Mouse (Mus musculus): Measurements from ENCODE around the gene Olfr1000. TPM values are rescaled to one million over a fixed set of nuclear protein-coding genes. Genes with fewer than 3 reads are reported as not detected.
"Not testable (repeated sequence)": the region's sequence is repeated elsewhere in the genome, so short reads cannot be mapped to it uniquely, and the experiment has no call there.

Olfr1000 gene
- not detected in 2 replicates for polyA plus RNA-seq (2014; fragmentation: Nextera tagmentation; extraction: Ambion mirVana)

DNA sequence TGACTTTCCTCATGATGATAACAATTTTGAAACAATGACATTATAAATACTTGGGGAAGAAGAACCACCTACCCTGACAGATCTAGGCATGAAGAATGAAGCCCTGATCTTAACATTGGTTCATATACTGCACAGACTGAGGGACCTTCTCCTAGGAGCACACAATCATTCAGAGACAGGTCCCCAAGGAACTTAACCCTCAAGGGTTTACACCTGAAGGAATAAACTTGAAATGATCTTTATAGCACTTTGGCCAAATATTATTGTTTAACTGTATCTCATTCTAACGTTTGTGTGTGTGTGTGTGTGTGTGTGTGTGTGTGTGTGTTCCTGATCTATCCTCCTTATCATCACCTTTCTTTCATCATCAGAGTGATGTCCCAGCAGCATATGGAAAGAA lies at the start of gene Olfr1000:
Olfr1000 (minus strand) TSS at position 101 of the 400 bp plus-strand sequence.
- no peak within 1 kb of the TSS for H3K4me2 ChIP-seq (ENCODE audit: low read depth, low read length, severe bottlenecking)
- no peaks in the 10 kb centered on the region for H3K4me1 ChIP-seq (replicated peaks; ENCODE audit: control insufficient read depth, insufficient read depth, low read length)
- no peaks in the 10 kb centered on the region for H3K9me3 ChIP-seq (ENCODE audit: control insufficient read depth, low read length)
- DNase-seq (ENCODE audit: low spot score) (no peak), ATAC-seq (replicated peaks; ENCODE audit: low FRiP score) (no peak)
- H3K4me3 ChIP-seq (ENCODE audit: low read depth, low read length), result no peak within 1 kb of the TSS
- no peak within 1 kb of the TSS for H3K27ac ChIP-seq (ENCODE audit: low read depth, low read length)
- no peaks in the 10 kb centered on the region for H3K27me3 ChIP-seq (ENCODE audit: control insufficient read depth, insufficient read depth, low read length)
- 73% methylated on average over 1 of the region's 1 CpGs for WGBS
- H3K9ac ChIP-seq (ENCODE audit: low read length), result no peak within 1 kb of the TSS
- no peaks in the 10 kb centered on the region for H3K36me3 ChIP-seq (ENCODE audit: control insufficient read depth, insufficient read depth, low read length)

DNA sequence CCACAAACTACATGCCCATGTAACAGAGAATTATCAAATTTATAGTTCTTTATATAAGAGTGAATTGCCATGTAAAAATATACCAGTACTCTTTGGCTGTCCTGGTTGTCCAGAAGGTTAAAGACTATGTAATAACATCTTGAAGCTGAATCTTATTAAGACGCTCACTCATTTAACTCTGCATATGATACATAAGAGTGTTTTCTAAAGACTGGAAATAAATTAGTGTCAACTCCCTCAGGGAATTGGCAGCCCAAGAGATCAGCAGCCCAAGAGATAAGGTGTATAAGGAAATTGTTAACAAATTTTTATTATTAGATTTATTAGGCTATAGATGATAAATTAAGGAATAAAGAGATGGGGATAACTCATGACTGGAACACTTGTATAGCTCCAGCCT lies 38.9 kb upstream of the Olfr1000 start, which contains the start of gene Olfr1002:
Olfr1002 (minus strand) TSS at position 101 of the 400 bp plus-strand sequence.
- Histone ChIP-seq H3K4me3 (ENCODE audit: low read depth, low read length) (no peak within 1 kb of the TSS), H3K27ac (ENCODE audit: low read depth, low read length) (no peak within 1 kb of the TSS), H3K36me3 (ENCODE audit: control insufficient read depth, insufficient read depth, low read length) (no peaks in the 10 kb centered on the region), H3K4me1 (replicated peaks; ENCODE audit: control insufficient read depth, insufficient read depth, low read length) (no peaks in the 10 kb centered on the region), H3K4me2 (ENCODE audit: low read depth, low read length, severe bottlenecking) (no peak within 1 kb of the TSS), H3K27me3 (ENCODE audit: control insufficient read depth, insufficient read depth, low read length) (no peaks in the 10 kb centered on the region), H3K9ac (ENCODE audit: low read length) (no peak within 1 kb of the TSS), H3K9me3 (ENCODE audit: control insufficient read depth, low read length) (no peaks in the 10 kb centered on the region)
- no peak for DNase-seq (ENCODE audit: low spot score)
- ATAC-seq (replicated peaks; ENCODE audit: low FRiP score), result no peak
- WGBS, result 80% methylated on average over 1 of the region's 1 CpGs

DNA sequence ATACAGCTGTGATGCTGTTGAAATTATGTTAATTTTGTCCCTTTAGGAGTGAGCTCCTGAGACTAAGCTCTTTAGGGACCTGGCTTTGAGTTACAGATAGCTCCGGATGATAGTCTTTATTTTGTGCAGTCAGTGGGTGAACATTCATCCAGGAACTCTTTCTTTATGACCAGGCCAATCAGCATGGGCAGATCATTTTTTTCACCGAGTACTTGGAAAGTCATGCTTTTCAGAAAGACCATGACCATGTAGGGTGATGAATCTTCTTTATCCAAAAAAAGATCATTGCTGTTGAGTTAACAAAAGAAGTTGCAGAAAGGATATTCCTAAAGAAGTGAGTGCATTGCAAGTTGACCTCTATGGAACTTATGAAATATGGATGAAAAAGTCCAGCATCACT lies 23.1 kb downstream of the Olfr1000 start, which contains the start of gene Olfr998:
Olfr998 (plus strand) TSS at position 301 of the 400 bp plus-strand sequence.
- not testable (repeated sequence) for H3K27ac ChIP-seq (ENCODE audit: low read depth, low read length); DNase-seq (ENCODE audit: low spot score); H3K36me3 ChIP-seq (ENCODE audit: control insufficient read depth, insufficient read depth, low read length); H3K9me3 ChIP-seq (ENCODE audit: control insufficient read depth, low read length); H3K4me1 ChIP-seq (replicated peaks; ENCODE audit: control insufficient read depth, insufficient read depth, low read length); H3K4me2 ChIP-seq (ENCODE audit: low read depth, low read length, severe bottlenecking); H3K27me3 ChIP-seq (ENCODE audit: control insufficient read depth, insufficient read depth, low read length); H3K4me3 ChIP-seq (ENCODE audit: low read depth, low read length); H3K9ac ChIP-seq (ENCODE audit: low read length); ATAC-seq (replicated peaks; ENCODE audit: low FRiP score)
- WGBS, result 88% methylated on average over 2 of the region's 2 CpGs

DNA sequence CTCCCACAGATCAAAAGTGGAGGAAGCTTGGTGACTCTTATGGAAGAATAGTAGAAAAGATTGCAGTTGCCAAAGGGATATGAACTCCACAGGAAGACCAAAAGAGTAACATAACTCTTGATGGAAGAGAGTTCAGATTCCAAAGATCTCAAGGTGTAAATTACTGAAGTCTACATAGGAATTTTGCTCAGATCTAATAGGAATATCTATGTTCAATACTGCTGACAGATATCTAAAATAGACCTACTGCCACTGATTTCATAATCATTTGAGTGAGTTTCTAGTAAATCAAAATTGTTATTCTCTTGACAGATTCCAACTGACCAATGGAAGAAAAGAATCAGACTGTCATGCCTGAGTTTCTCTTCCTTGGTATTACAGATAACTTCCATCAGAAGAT lies 32.8 kb downstream of the Olfr1000 start, which contains the start of gene Olfr996:
Olfr996 (plus strand) TSS at position 301 of the 400 bp plus-strand sequence.
- Histone ChIP-seq H3K27me3 (ENCODE audit: control insufficient read depth, insufficient read depth, low read length) (no peaks in the 10 kb centered on the region), H3K4me3 (ENCODE audit: low read depth, low read length) (no peak within 1 kb of the TSS), H3K4me1 (replicated peaks; ENCODE audit: control insufficient read depth, insufficient read depth, low read length) (no peaks in the 10 kb centered on the region), H3K27ac (ENCODE audit: low read depth, low read length) (no peak within 1 kb of the TSS), H3K4me2 (ENCODE audit: low read depth, low read length, severe bottlenecking) (no peak within 1 kb of the TSS), H3K9ac (ENCODE audit: low read length) (no peak within 1 kb of the TSS), H3K36me3 (ENCODE audit: control insufficient read depth, insufficient read depth, low read length) (no peaks in the 10 kb centered on the region), H3K9me3 (ENCODE audit: control insufficient read depth, low read length) (no peaks in the 10 kb centered on the region)
- DNase-seq (ENCODE audit: low spot score), result no peak
- ATAC-seq (replicated peaks; ENCODE audit: low FRiP score), result no peak

DNA sequence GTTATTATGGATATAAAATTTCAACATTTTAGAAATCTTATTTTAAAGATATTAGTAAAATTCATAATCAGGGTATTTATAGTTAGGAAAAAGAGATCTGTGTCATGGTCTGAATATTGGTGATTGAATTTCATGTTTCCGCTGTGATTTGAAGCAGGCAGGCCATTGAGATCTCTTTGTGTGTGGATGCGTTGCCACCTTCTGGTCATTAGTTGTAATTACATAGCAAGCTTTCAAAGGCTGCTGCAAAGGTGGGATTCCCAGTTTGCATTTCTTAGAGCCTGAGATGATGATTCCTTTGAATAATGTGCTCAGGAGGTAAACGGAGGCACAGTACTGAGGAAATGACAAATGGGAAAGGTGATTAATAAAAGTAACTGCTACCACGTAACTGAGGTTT lies 50.5 kb downstream of the Olfr1000 start:
- no peak overlapping the region for H3K4me3 ChIP-seq (ENCODE audit: low read depth, low read length)

DNA sequence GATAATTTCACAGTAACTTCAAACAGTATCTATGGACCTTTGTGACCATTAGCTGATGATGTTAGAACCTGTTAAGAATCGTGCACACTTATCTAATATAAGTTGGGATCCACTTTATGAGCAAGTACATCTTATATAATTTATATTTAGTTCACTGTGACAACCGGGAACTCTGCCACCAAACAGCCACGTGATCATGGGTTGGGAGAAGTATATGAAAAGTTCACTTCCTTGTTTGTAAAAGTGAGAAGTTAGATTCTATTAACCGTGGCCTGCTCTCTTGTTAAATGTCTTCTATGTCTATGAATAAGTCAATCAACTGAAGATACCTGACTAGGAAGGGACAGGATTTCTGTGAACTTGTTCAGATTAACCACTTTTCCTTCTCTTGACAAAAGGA lies 51.5 kb downstream of the Olfr1000 start:
- Histone ChIP-seq H3K4me2 (ENCODE audit: low read depth, low read length, severe bottlenecking) (no peak overlapping the region), H3K9ac (ENCODE audit: low read length) (no peak overlapping the region), H3K9me3 (ENCODE audit: control insufficient read depth, low read length) (no peaks in the 10 kb centered on the region), H3K27ac (ENCODE audit: low read depth, low read length) (no peak overlapping the region), H3K4me3 (ENCODE audit: low read depth, low read length) (no peak overlapping the region), H3K4me1 (replicated peaks; ENCODE audit: control insufficient read depth, insufficient read depth, low read length) (no peaks in the 10 kb centered on the region), H3K27me3 (ENCODE audit: control insufficient read depth, insufficient read depth, low read length) (no peaks in the 10 kb centered on the region), H3K36me3 (ENCODE audit: control insufficient read depth, insufficient read depth, low read length) (no peaks in the 10 kb centered on the region)
- no peak for ATAC-seq (replicated peaks; ENCODE audit: low FRiP score)
- WGBS, result 77% methylated on average over 4 of the region's 4 CpGs
- no peak for DNase-seq (ENCODE audit: low spot score)

More for the DNA sequence above, 50.5 kb downstream of the Olfr1000 start:
- DNase-seq (ENCODE audit: low spot score) (no peak), ATAC-seq (replicated peaks; ENCODE audit: low FRiP score) (peak; percentile 64; the same call in 1 of the 2 replicates)
- no peak overlapping the region for H3K9ac ChIP-seq (ENCODE audit: low read length)
- H3K4me2 ChIP-seq (ENCODE audit: low read depth, low read length, severe bottlenecking), result no peak overlapping the region
- no peaks in the 10 kb centered on the region for H3K9me3 ChIP-seq (ENCODE audit: control insufficient read depth, low read length)
- H3K4me1 ChIP-seq (replicated peaks; ENCODE audit: control insufficient read depth, insufficient read depth, low read length), result no peaks in the 10 kb centered on the region
- 22% methylated on average over 4 of the region's 4 CpGs for WGBS
- no peaks in the 10 kb centered on the region for H3K27me3 ChIP-seq (ENCODE audit: control insufficient read depth, insufficient read depth, low read length)
- no peaks in the 10 kb centered on the region for H3K36me3 ChIP-seq (ENCODE audit: control insufficient read depth, insufficient read depth, low read length)
- no peak overlapping the region for H3K27ac ChIP-seq (ENCODE audit: low read depth, low read length)

Other genes with a start within 250 kb of the Olfr1000 start
- gene Olfr988, start 248.7 kb downstream of the Olfr1000 start, polyA plus RNA-seq (2014; fragmentation: Nextera tagmentation; extraction: Ambion mirVana), result not detected in 2 replicates
- not detected in 2 replicates for gene Olfr992, start 202.4 kb downstream of the Olfr1000 start, polyA plus RNA-seq (2014; fragmentation: Nextera tagmentation; extraction: Ambion mirVana)
- gene Olfr993, start 197.0 kb downstream of the Olfr1000 start, polyA plus RNA-seq (2014; fragmentation: Nextera tagmentation; extraction: Ambion mirVana), result not detected in 2 replicates
- not detected in 2 replicates for gene Olfr994, start 175.5 kb downstream of the Olfr1000 start, polyA plus RNA-seq (2014; fragmentation: Nextera tagmentation; extraction: Ambion mirVana)
- not detected in 2 replicates for gene Olfr995, start 168.3 kb downstream of the Olfr1000 start, polyA plus RNA-seq (2014; fragmentation: Nextera tagmentation; extraction: Ambion mirVana)
- 0.13 TPM in 1 of 2 replicates, not detected in the other for gene 4833423E24Rik, start 92.9 kb downstream of the Olfr1000 start, polyA plus RNA-seq (2014; fragmentation: Nextera tagmentation; extraction: Ambion mirVana)
- not detected in 2 replicates for gene Olfr996, start 32.7 kb downstream of the Olfr1000 start, polyA plus RNA-seq (2014; fragmentation: Nextera tagmentation; extraction: Ambion mirVana)
- gene Olfr998, start 23.0 kb downstream of the Olfr1000 start, polyA plus RNA-seq (2014; fragmentation: Nextera tagmentation; extraction: Ambion mirVana), result not detected in 2 replicates
- not detected in 2 replicates for gene Olfr1002, start 38.8 kb upstream of the Olfr1000 start, polyA plus RNA-seq (2014; fragmentation: Nextera tagmentation; extraction: Ambion mirVana)
- gene Olfr154, start 52.6 kb upstream of the Olfr1000 start, polyA plus RNA-seq (2014; fragmentation: Nextera tagmentation; extraction: Ambion mirVana), result not detected in 2 replicates
- not detected in 2 replicates for gene Olfr1006, start 66.9 kb upstream of the Olfr1000 start, polyA plus RNA-seq (2014; fragmentation: Nextera tagmentation; extraction: Ambion mirVana)
- not detected in 2 replicates for gene Olfr1008, start 77.5 kb upstream of the Olfr1000 start, polyA plus RNA-seq (2014; fragmentation: Nextera tagmentation; extraction: Ambion mirVana)
- gene Olfr1009, start 103.5 kb upstream of the Olfr1000 start, polyA plus RNA-seq (2014; fragmentation: Nextera tagmentation; extraction: Ambion mirVana), result not detected in 2 replicates
- gene Olfr1012, start 150.9 kb upstream of the Olfr1000 start, polyA plus RNA-seq (2014; fragmentation: Nextera tagmentation; extraction: Ambion mirVana), result not detected in 2 replicates
- not detected in 2 replicates for gene Olfr1013, start 155.2 kb upstream of the Olfr1000 start, polyA plus RNA-seq (2014; fragmentation: Nextera tagmentation; extraction: Ambion mirVana)
- gene Olfr1014, start 160.8 kb upstream of the Olfr1000 start, polyA plus RNA-seq (2014; fragmentation: Nextera tagmentation; extraction: Ambion mirVana), result not detected in 2 replicates
- not detected in 2 replicates for gene Olfr1015, start 170.1 kb upstream of the Olfr1000 start, polyA plus RNA-seq (2014; fragmentation: Nextera tagmentation; extraction: Ambion mirVana)
- gene Olfr1016, start 190.6 kb upstream of the Olfr1000 start, polyA plus RNA-seq (2014; fragmentation: Nextera tagmentation; extraction: Ambion mirVana), result not detected in 2 replicates
- not detected in 2 replicates for gene Olfr1018, start 206.6 kb upstream of the Olfr1000 start, polyA plus RNA-seq (2014; fragmentation: Nextera tagmentation; extraction: Ambion mirVana)
- gene Olfr1019, start 233.6 kb upstream of the Olfr1000 start, polyA plus RNA-seq (2014; fragmentation: Nextera tagmentation; extraction: Ambion mirVana), result not detected in 2 replicates
- gene Olfr1020, start 235.1 kb upstream of the Olfr1000 start, polyA plus RNA-seq (2014; fragmentation: Nextera tagmentation; extraction: Ambion mirVana), result not detected in 2 replicates

Data from forebrain, embryonic 11.5 days (tissue).